Mouse (Mus musculus): ENCODE data around the gene Lgals7. TPM values are rescaled to one million over a fixed set of nuclear protein-coding genes. Genes with fewer than 3 reads are reported as not detected.

Gene Lgals7
- polyA plus RNA-seq (2012; rRNA removed): 0.50 and 0.92 TPM in 2 replicates

GRCm38 (mm10) chr7:28863540-28863939, at the start of gene Lgals7:
Gene Lgals7 (plus strand): TSS chr7:28863853.

DNA sequence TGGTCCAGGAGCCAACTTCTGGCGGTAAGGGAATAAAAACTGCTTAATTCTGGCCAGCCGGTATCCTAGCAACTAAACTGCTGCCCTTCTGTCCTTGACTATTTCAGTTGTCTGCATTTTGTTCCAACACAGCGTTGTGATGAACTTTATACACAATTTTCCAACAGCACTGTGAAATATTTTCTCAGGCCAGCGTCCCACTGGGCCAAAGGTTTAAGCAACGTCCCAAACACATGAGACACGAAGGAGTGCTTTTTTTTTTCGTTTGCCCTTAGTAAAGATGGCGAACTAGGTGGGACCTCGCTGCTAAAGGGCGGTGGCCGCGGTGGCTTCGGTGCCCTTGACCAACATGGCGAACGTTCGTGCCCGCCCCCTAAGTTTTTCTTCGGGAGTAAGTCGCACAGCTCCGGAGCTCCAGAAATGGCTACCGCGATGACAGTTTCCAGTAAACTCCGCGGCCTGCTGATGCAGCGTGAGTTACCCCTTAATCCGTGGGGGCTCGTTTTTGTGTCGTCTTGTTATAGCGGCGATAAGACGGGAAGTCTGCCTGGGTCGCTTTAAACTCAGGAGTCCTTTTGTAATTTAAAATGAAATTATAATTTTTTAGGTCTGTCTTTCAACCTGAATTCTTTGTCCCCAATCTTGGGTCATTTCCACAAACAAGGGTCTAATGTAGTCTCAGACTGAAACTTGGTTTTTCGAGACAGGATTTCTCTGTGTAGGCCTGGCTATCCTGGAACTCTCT, 38.5 kb upstream of the Lgals7 start, which contains the start of gene Ech1:
Gene Ech1 (plus strand): TSS at position 277 of the 745 bp plus-strand sequence.

DNA sequence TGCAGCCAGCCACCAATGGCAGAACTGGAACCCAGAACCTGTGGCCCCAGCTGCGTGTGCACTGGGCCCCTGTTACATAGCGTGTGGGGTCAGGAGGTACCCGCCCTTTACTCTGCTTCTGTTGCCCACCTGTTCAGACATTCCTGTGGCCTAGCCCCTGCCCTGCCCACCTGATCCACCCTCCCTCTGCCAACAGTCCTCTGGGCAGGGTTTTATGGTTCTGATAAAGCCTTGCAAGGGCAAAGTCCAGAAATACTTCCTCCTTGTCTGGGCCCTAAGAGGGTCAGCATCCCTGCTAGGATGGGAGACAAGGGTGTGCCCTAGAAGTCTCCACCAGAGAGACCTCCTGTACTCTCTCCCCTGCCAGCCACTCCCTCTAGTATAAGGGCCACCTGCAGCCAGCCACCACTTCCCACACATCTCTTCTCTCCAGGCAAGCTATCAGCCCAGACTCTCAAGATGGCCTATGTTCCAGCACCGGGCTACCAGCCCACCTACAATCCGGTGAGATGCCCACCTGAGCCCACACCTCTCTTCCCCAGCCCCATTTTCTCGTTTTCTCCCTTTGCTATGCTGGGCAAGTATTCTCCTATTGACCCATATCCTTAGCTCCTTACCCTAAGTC, 29.8 kb upstream of the Lgals7 start, which contains the start of gene Lgals4:
Gene Lgals4 (plus strand): TSS at position 132 of the 625 bp plus-strand sequence.

GRCm38 (mm10) chr7:28881199-28881598, 17.5 kb downstream of the Lgals7 start, which contains the start of gene Capn12:
Gene Capn12 (plus strand): TSS chr7:28881422.

Other genes starting within 250 kb of the Lgals7 start
- not detected in 2 replicates for gene Acp7, start 232.5 kb upstream of the Lgals7 start, polyA plus RNA-seq (2012; rRNA removed)
- gene Fbxo27, start 171.0 kb upstream of the Lgals7 start, polyA plus RNA-seq (2012; rRNA removed): 0.18 and 0.31 TPM in 2 replicates
- gene Fbxo17, start 147.0 kb upstream of the Lgals7 start, polyA plus RNA-seq (2012; rRNA removed): 0.73 and 0.92 TPM in 2 replicates
- gene Mrps12, start 122.0 kb upstream of the Lgals7 start, polyA plus RNA-seq (2012; rRNA removed): 45.3 and 47.4 TPM in 2 replicates
- gene Sars2, start 121.9 kb upstream of the Lgals7 start, polyA plus RNA-seq (2012; rRNA removed): 10.1 and 11.5 TPM in 2 replicates
- gene Ccer2, start 107.7 kb upstream of the Lgals7 start, polyA plus RNA-seq (2012; rRNA removed): not detected in 2 replicates
- gene Sirt2, start 97.1 kb upstream of the Lgals7 start, polyA plus RNA-seq (2012; rRNA removed): 15.5 and 18.1 TPM in 2 replicates
- gene Nfkbib, start 96.3 kb upstream of the Lgals7 start, polyA plus RNA-seq (2012; rRNA removed): 15.0 and 16.6 TPM in 2 replicates
- gene Rinl, start 74.9 kb upstream of the Lgals7 start, polyA plus RNA-seq (2012; rRNA removed): 4.1 and 5.2 TPM in 2 replicates
- gene Hnrnpl, start 55.3 kb upstream of the Lgals7 start, polyA plus RNA-seq (2012; rRNA removed): 136 and 157 TPM in 2 replicates
- 52.2 and 62.2 TPM in 2 replicates for gene Ech1, start 38.6 kb upstream of the Lgals7 start, polyA plus RNA-seq (2012; rRNA removed)
- 2.5 and 2.7 TPM in 2 replicates for gene Lgals4, start 30.0 kb upstream of the Lgals7 start, polyA plus RNA-seq (2012; rRNA removed)
- 0.02 and 0.05 TPM in 2 replicates for gene Capn12, start 17.6 kb downstream of the Lgals7 start, polyA plus RNA-seq (2012; rRNA removed)
- 72.7 and 82.7 TPM in 2 replicates for gene Actn4, start 98.5 kb downstream of the Lgals7 start, polyA plus RNA-seq (2012; rRNA removed)
- 261 and 285 TPM in 2 replicates for gene Eif3k, start 118.0 kb downstream of the Lgals7 start, polyA plus RNA-seq (2012; rRNA removed)
- gene Map4k1, start 118.2 kb downstream of the Lgals7 start, polyA plus RNA-seq (2012; rRNA removed): 16.5 and 17.9 TPM in 2 replicates

All from liver, embryonic 14 days (tissue).